Comparison of ENCODE assay signal across 29 mouse cellular contexts in genomic region chr13:100536149-100536548, GRCm38 (mm10). TPM values are rescaled to one million over a fixed set of nuclear protein-coding genes. Genes with fewer than 3 reads are reported as not detected.
DNase-seq lines count a peak whose midpoint lies in the region; ATAC-seq and TF ChIP-seq lines count a peak whose summit lies in the region.
"Had no signal": no experiment of that assay in that cellular context is flagged by ENCODE, and none has a peak within 500 bp of the region (broad histone marks: within the 10 kb centered on the region; RNA-seq: fewer than 3 reads in every experiment).

No protein-coding gene starts in this region.

- peak overlapping the region; percentile 71 for H3K27ac ChIP-seq in stomach, embryonic 16.5 days (ENCODE audit: low read length)
- no peak overlapping the region for H3K27ac ChIP-seq in heart, embryonic 12.5 days (ENCODE audit: poor library complexity, severe bottlenecking)
- H3K27ac ChIP-seq: embryonic facial prominence, embryonic 10.5 days; embryonic facial prominence, embryonic 13.5 days; forebrain, embryonic 12.5 days; forebrain, embryonic 15.5 days; heart, adult 2 months; heart, embryonic 10.5 days; hindbrain, embryonic 14.5 days; hindbrain, postnatal 0 days had no signal

- peak; percentile 57 for DNase-seq in 3T3-L1 (ENCODE audit: low read depth, low spot score)
- DNase-seq in gastrocnemius, postnatal 14 days, result no peak
- DNase-seq in left cerebral cortex, adult 9 months (ENCODE audit: low spot score in 2 of 2), result no peak
- no peak for DNase-seq in adrenal gland, adult 2 months
- DNase-seq: adrenal gland, adult 8-10 months; adrenal gland, postnatal 25 days; cerebellum, adult 11-12 months; cerebellum, adult 8-10 months; cerebellum, postnatal 10 days; cerebellum, postnatal 36 days; embryo, embryonic 11 days; gastrocnemius, postnatal 10 days; heart, adult 2 months; heart, postnatal 4 days had no signal

- peak overlapping the region; percentile 39 for H3K4me2 ChIP-seq in myocyte (ENCODE audit: low read depth)
- H3K4me2 ChIP-seq in stomach, embryonic 16.5 days (ENCODE audit: low read depth, low read length), result no peak overlapping the region
- H3K4me2 ChIP-seq in heart, embryonic 12.5 days, result no peak overlapping the region
- H3K4me2 ChIP-seq: embryonic facial prominence, embryonic 13.5 days; forebrain, embryonic 12.5 days; forebrain, embryonic 15.5 days; hindbrain, embryonic 14.5 days had no signal

- H3K36me3 ChIP-seq in C2C12 (ENCODE audit: control insufficient read depth, insufficient read depth), result no peaks in the 10 kb centered on the region
- no peaks in the 10 kb centered on the region for H3K36me3 ChIP-seq in myocyte (ENCODE audit: control insufficient read depth, insufficient read depth)
- H3K36me3 ChIP-seq in stomach, embryonic 16.5 days (ENCODE audit: control insufficient read depth, insufficient read depth, low read length), result no peaks in the 10 kb centered on the region; the same call in 1 of the 2 replicates
- no peaks in the 10 kb centered on the region for H3K36me3 ChIP-seq in heart, embryonic 12.5 days
- H3K36me3 ChIP-seq: embryonic facial prominence, embryonic 10.5 days; embryonic facial prominence, embryonic 13.5 days; forebrain, embryonic 12.5 days; forebrain, embryonic 15.5 days; G1E; heart, embryonic 10.5 days had no signal

- no peak overlapping the region for H3K9ac ChIP-seq in stomach, embryonic 16.5 days (ENCODE audit: low read length)
- no peak overlapping the region for H3K9ac ChIP-seq in heart, embryonic 12.5 days
- H3K9ac ChIP-seq: embryonic facial prominence, embryonic 13.5 days; forebrain, embryonic 12.5 days; forebrain, embryonic 15.5 days; hindbrain, embryonic 14.5 days had no signal

- H3K27me3 ChIP-seq in C2C12 (ENCODE audit: control insufficient read depth, insufficient read depth, insufficient read length), result no peaks in the 10 kb centered on the region
- H3K27me3 ChIP-seq in myocyte (ENCODE audit: control insufficient read depth, insufficient read depth, insufficient read length), result no peaks in the 10 kb centered on the region
- no peaks in the 10 kb centered on the region for H3K27me3 ChIP-seq in stomach, embryonic 16.5 days (ENCODE audit: control insufficient read depth, insufficient read depth, low read length)
- no peaks in the 10 kb centered on the region for H3K27me3 ChIP-seq in heart, embryonic 12.5 days (replicated peaks)
- H3K27me3 ChIP-seq: embryonic facial prominence, embryonic 13.5 days; forebrain, embryonic 12.5 days; forebrain, embryonic 15.5 days had no signal

- no peaks in the 10 kb centered on the region for H3K4me1 ChIP-seq in stomach, embryonic 16.5 days (ENCODE audit: control insufficient read depth, insufficient read depth, low read length)
- H3K4me1 ChIP-seq in heart, embryonic 12.5 days (replicated peaks), result 0 out of 2 replicates have a peak, but pooled peaks cover 7% of the 10 kb centered on the region
- H3K4me1 ChIP-seq: embryonic facial prominence, embryonic 10.5 days; embryonic facial prominence, embryonic 13.5 days; forebrain, embryonic 12.5 days; forebrain, embryonic 15.5 days had no signal

- H3K79me2 ChIP-seq in C2C12 (ENCODE audit: control insufficient read depth, insufficient read depth) (no peaks in the 10 kb centered on the region), myocyte (ENCODE audit: control insufficient read depth, insufficient read depth) (no peaks in the 10 kb centered on the region)

- no peaks in the 10 kb centered on the region for H3K9me3 ChIP-seq in stomach, embryonic 16.5 days (replicated peaks; ENCODE audit: control insufficient read depth, low read length)
- no peaks in the 10 kb centered on the region for H3K9me3 ChIP-seq in heart, embryonic 12.5 days (replicated peaks)
- H3K9me3 ChIP-seq: embryonic facial prominence, embryonic 10.5 days; embryonic facial prominence, embryonic 13.5 days; forebrain, embryonic 12.5 days; forebrain, embryonic 15.5 days; G1E; heart, embryonic 10.5 days had no signal

- no peak for TF ChIP-seq CTCF in C2C12 (IDR thresholded peaks at IDR 0.05; ENCODE audit: control insufficient read depth, insufficient read depth, insufficient read length)

- TF ChIP-seq POLR2A in myocyte (IDR thresholded peaks at IDR 0.05; ENCODE audit: insufficient read length, low read depth), result no peak

- WGBS in stomach, embryonic 16.5 days, result 67% methylated on average over 3 of the region's 3 CpGs
- 62% methylated on average over 3 of the region's 3 CpGs for WGBS in heart, embryonic 12.5 days

- intact Hi-C loops in gastrocnemius, postnatal 14 days (cut with DNase I; ENCODE audit: low total_unique reads), result no loop called here

- no peaks in the 10 kb centered on the region for H3K79me3 ChIP-seq in C2C12 (ENCODE audit: low read depth)

- H3K4me3 ChIP-seq in C2C12 (ENCODE audit: insufficient read depth, poor library complexity, severe bottlenecking) (no peak overlapping the region), myocyte (no peak overlapping the region)
- H3K4me3 ChIP-seq in stomach, embryonic 16.5 days (replicated peaks; ENCODE audit: low read length), result no peak overlapping the region
- no peak overlapping the region for H3K4me3 ChIP-seq in heart, embryonic 12.5 days
- H3K4me3 ChIP-seq: embryonic facial prominence, embryonic 10.5 days; embryonic facial prominence, embryonic 13.5 days; erythroblast, embryonic 14.5 days; forebrain, embryonic 12.5 days; forebrain, embryonic 15.5 days; heart, adult 2 months; heart, embryonic 10.5 days had no signal

- H3ac ChIP-seq in C2C12 (ENCODE audit: control insufficient read depth, insufficient read length, low read depth) (no peak overlapping the region), myocyte (ENCODE audit: control insufficient read depth, insufficient read length) (no peak overlapping the region)

- ATAC-seq in stomach, embryonic 16.5 days (ENCODE audit: insufficient read depth, low FRiP score), result no peak
- no peak for ATAC-seq in heart, embryonic 12.5 days (ENCODE audit: insufficient number of reproducible peaks, low FRiP score)
- ATAC-seq: forebrain, embryonic 15.5 days; hindbrain, postnatal 0 days; inflammation-experienced regulatory T-cells, adult 6 months; intestine, embryonic 16.5 days had no signal

TF ChIP-seq in C2C12, 6 proteins besides CTCF, POLR2A, EP300 and RAD21:
- TF ChIP-seq CEBPB (IDR thresholded peaks at IDR 0.05; ENCODE audit: low read depth) (no peak), MYOD1 (IDR thresholded peaks at IDR 0.05; ENCODE audit: control insufficient read depth, insufficient read length, low read depth) (no peak), USF1 (IDR thresholded peaks at IDR 0.05; ENCODE audit: low read depth) (no peak), MAX (IDR thresholded peaks at IDR 0.05) (peak; percentile 23), FOSL1 (IDR thresholded peaks at IDR 0.05; ENCODE audit: insufficient read depth, low read length, poor library complexity, severe bottlenecking) (peak; percentile 42), MYOG (IDR thresholded peaks at IDR 0.05; ENCODE audit: control insufficient read depth, extremely low read depth, insufficient read length) (no peak)

TF ChIP-seq in myocyte, 11 proteins besides CTCF, POLR2A, EP300 and RAD21:
- TF ChIP-seq USF1 (IDR thresholded peaks at IDR 0.05; ENCODE audit: low read depth) (no peak), REST (IDR thresholded peaks at IDR 0.05; ENCODE audit: insufficient read depth, insufficient read length) (no peak), TCF12 (IDR thresholded peaks at IDR 0.05; ENCODE audit: insufficient read depth, poor library complexity, severe bottlenecking) (no peak), CEBPB (IDR thresholded peaks at IDR 0.05; ENCODE audit: insufficient read depth, poor library complexity, severe bottlenecking) (no peak), E2F4 (IDR thresholded peaks at IDR 0.05; ENCODE audit: insufficient read depth) (no peak), TCF3 (IDR thresholded peaks at IDR 0.05; ENCODE audit: insufficient read length, low read depth) (no peak), MYOD1 (IDR thresholded peaks at IDR 0.05; ENCODE audit: control insufficient read depth in 1 of 3, insufficient read length in 2 of 3, low read depth in 2 of 3) (no peak), SRF (IDR thresholded peaks at IDR 0.05; ENCODE audit: control insufficient read depth, insufficient read length, low read depth) (no peak), MYOG (IDR thresholded peaks at IDR 0.05; ENCODE audit: control insufficient read depth in 1 of 3, insufficient read depth in 1 of 3, insufficient read length in 2 of 3, low read depth in 2 of 3) (no peak), MAX (IDR thresholded peaks at IDR 0.05; ENCODE audit: low read depth) (no peak), POLR2AphosphoS2 (IDR thresholded peaks at IDR 0.05; ENCODE audit: insufficient read length, low read depth) (no peak)

RNA-seq across cellular contexts. Expression of gene Ocln, which starts 16.4 kb away (rescaled TPM):
- polyA plus RNA-seq in C2C12 (2012; fragmentation: generic; extraction: Trizol) (0.42 TPM), myocyte (2012; fragmentation: generic; extraction: Trizol) (0.05 TPM)
- 65.9 and 76.9 TPM in 2 replicates for polyA plus RNA-seq in stomach, embryonic 16.5 days (2015; fragmentation: Nextera tagmentation; extraction: Ambion mirVana)
- under 1 TPM; 0.18 to 0.51 TPM for total RNA-seq in gastrocnemius, postnatal 14 days (2021)
- 1.5 and 1.6 TPM in 2 replicates for polyA plus RNA-seq in heart, embryonic 12.5 days (2016; fragmentation: Nextera tagmentation; extraction: Ambion mirVana)
- total RNA-seq in adrenal gland, adult 2 months (2021), result 10 to 100 TPM in 1 of 2 experiments, 1 to 10 TPM in 1; 5.7 to 23.9 TPM
- 0.32 and 0.49 TPM in 2 replicates for polyA plus RNA-seq in adrenal gland, adult 2 months (2012; rRNA removed)
- polyA plus RNA-seq: erythroblast, embryonic 14.5 days; G1E had no signal

RNA-seq across cellular contexts. Expression of gene Gtf2h2, which starts 43.8 kb away (rescaled TPM):
- polyA plus RNA-seq in C2C12 (2012; fragmentation: generic; extraction: Trizol) (19.4 TPM), myocyte (2012; fragmentation: generic; extraction: Trizol) (13.1 TPM)
- polyA plus RNA-seq in stomach, embryonic 16.5 days (2015; fragmentation: Nextera tagmentation; extraction: Ambion mirVana), result 55.7 and 58.6 TPM in 2 replicates
- 10 to 100 TPM; 21.9 to 26.2 TPM for total RNA-seq in gastrocnemius, postnatal 14 days (2021)
- 53.3 and 56.2 TPM in 2 replicates for polyA plus RNA-seq in heart, embryonic 12.5 days (2016; fragmentation: Nextera tagmentation; extraction: Ambion mirVana)
- total RNA-seq in adrenal gland, adult 2 months (2021), result 10 to 100 TPM; 27.2 to 27.9 TPM
- 13.9 and 17.1 TPM in 2 replicates for polyA plus RNA-seq in adrenal gland, adult 2 months (2012; rRNA removed)

Comparison
In these comparisons a context has a peak if more than half of its experiments do, and no peak if none do; other contexts are left out.
1. RNA of gene Ocln, which starts 16.4 kb away (polyA plus RNA-seq): 65.9 to 76.9 TPM in stomach, embryonic 16.5 days; 1.5 to 1.6 TPM in heart, embryonic 12.5 days, 0.32 to 0.49 TPM in adrenal gland, adult 2 months, 0.42 TPM in C2C12 (single experiment) and 0.05 TPM in myocyte (single experiment); every median in the first group is over 10 times any median in the second.